Mouse (Mus musculus): ENCODE measurements around the gene Vps13c.

Vps13c gene

DNA sequence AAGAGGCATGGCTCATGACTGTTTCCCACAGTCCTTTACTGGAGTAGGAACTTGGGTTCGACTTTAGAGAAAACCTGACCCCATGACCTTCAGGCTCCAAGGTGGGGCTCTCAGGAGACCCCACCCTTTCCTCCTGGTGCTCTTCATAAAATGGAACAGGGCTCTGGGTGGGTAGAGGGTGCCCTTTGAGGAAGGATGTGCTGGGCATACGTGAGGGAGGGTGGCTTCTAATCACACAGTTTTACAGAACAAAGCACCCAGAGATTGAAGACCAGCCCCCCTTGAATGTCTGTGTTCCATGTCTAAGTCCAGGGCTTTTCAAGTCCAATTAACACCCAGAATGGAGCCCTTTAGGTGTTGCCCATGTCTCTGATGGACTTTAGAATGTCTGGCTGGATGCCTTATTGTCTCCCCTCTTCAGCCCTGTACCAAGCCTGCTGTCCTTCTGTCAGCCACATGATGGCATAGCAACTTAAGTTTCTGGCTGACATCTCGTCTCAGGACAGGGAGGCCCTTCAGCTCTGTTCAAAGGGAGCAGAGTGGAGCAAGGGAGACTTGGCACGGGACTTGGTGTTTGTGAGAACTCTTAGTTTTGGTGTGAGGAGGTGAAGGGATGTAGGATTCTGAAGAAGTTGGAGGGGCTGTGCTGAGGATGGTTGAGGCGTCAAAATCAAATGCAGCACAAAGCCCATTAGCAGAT is 176.2 kb downstream of the Vps13c start:
- peak; percentile 5 for DNase-seq (ENCODE audit: low read depth, low spot score)

DNA sequence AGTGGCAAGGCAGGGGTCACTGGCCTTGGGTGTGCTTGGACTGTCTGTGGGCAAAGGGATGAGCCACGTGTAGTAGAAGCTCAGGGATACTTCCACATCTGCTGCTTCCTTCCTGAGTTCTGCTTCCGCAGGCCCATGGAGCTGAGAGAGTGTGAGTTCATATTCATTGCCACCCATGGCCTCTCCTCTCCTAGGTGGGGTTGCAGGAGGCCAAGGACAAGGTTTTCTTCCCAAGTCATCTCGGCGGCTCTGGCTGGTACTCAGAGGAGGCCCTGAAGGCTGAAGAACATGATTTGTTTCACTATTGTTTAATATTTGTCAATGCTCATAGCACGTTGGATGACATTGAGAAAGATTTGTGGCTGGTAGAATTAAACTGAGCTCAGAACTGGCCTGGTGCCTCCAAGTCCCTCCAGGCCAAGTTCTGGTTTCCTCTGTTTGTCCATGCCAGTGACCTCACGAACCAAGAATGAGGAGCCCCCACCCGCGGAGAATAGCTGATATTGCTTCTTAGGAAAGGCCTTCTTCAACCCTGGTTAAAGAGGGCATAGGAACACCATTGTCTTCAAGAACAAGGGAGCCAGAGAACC is 180.7 kb downstream of the Vps13c start:
- no peak for DNase-seq (ENCODE audit: low read depth, low spot score)

DNA sequence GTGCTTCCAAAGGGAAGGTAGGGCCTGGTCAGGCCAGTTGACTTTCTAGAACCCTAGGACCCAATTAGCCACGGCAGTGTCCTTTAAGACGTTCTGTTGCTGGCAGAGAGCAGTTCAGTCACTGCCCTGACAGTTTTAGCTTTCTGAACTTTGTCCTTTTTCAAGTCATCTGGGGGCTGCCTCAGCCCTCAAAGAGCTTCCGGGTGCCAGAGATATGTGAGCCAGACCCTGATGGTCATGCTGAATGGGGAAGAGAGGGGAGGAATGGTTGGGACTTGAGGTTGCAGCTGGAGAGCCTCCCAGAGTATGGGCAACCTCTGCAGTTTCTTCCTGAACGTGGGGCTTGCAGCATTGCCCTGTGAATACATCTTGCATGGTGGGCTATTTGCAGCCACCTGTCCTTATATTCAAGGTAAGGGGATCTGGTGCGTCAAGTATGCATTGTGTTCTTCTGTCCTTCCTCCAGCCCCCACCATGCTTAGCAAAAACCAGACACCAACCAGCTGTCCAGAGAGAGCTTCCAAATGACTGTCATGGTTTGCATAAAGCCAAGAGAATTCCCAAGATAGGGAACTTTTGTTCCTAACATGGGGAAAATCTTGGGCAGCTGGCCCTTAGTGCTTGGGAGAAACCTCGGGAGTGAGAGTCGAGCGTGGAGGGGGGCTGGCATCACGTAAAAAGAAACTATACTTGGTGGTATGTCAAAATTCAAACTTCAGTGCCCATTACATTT is 182.3 kb downstream of the Vps13c start:
- no peak for DNase-seq (ENCODE audit: low read depth, low spot score)

DNA sequence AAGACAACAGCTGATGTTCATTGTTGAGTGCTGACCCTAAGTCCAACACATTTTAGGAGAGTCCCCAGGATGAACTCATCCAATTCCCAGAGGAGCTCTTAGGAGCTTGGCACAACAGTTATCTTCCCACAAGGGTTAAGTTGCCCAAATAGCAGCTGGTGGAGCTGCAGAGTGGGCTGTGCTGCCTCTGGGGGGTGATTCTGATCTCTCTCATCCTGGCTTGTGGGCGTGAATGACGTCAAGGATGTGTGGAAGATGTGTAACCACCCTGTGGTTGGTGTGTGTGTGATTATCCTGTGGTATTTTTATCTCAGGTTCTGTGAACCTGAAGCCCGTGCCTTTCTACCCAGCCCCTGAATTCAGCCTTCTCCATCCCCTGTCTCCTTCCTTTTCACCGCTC is 188.4 kb downstream of the Vps13c start:
- no peak for DNase-seq (ENCODE audit: low read depth, low spot score)

DNA sequence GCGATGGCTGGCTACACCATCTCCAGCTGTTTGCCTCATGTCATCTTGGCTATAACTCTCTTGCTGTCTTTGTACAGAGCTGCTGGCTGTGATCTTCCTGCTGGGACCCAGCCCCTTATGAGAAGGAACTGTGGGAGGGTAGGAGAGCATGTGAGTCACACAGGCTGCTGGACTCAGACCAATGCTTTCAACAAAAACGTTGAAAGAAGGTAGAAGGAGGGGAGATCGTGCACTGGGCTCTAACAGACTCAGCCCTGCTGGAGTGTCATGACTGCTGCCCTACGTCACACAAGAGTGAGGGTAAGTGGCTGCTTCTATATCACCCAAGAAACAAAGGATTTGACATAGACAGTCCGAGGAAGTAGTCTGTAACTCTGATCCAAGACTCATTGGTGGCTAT is 193.6 kb downstream of the Vps13c start:
- DNase-seq (ENCODE audit: low read depth, low spot score): no peak

All from WW6 (cell line).